11 mouse cellular contexts compared by ENCODE assay signal in genomic region chr1:92286013-92286965, GRCm38 (mm10).
DNase-seq lines count a peak whose midpoint lies in the region; ATAC-seq lines count a peak whose summit lies in the region.
"Had no signal": no experiment of that assay in that cellular context is flagged by ENCODE, and none has a peak within 500 bp of the region (broad histone marks: within the 10 kb centered on the region; RNA-seq: fewer than 3 reads in every experiment).

No protein-coding gene starts in this region.

- 65% methylated on average over 21 of the region's 21 CpGs for WGBS in embryonic facial prominence, embryonic 11.5 days
- WGBS in embryonic facial prominence, embryonic 10.5 days = 77% methylated on average over 21 of the region's 21 CpGs
- 71% methylated on average over 21 of the region's 21 CpGs for WGBS in embryonic facial prominence, embryonic 12.5 days
- 36% methylated on average over 21 of the region's 21 CpGs for WGBS in intestine, embryonic 16.5 days
- 69% methylated on average over 21 of the region's 21 CpGs for WGBS in liver, embryonic 11.5 days

- H3K36me3 ChIP-seq in embryonic facial prominence, embryonic 11.5 days (replicated peaks; ENCODE audit: control insufficient read depth, insufficient read depth, low read depth, low read length) = no peaks in the 10 kb centered on the region
- no peaks in the 10 kb centered on the region for H3K36me3 ChIP-seq in embryonic facial prominence, embryonic 10.5 days (replicated peaks)
- no peaks in the 10 kb centered on the region for H3K36me3 ChIP-seq in embryonic facial prominence, embryonic 12.5 days
- H3K36me3 ChIP-seq in intestine, embryonic 16.5 days (ENCODE audit: control insufficient read depth, insufficient read depth, low read length) = no peaks in the 10 kb centered on the region
- H3K36me3 ChIP-seq in liver, embryonic 11.5 days (ENCODE audit: control insufficient read depth, insufficient read depth, low read length) = no peaks in the 10 kb centered on the region

- no peaks in the 10 kb centered on the region for H3K27me3 ChIP-seq in embryonic facial prominence, embryonic 11.5 days (ENCODE audit: control insufficient read depth, insufficient read depth, low read length)
- no peaks in the 10 kb centered on the region for H3K27me3 ChIP-seq in embryonic facial prominence, embryonic 10.5 days (replicated peaks; ENCODE audit: low read depth, poor library complexity, severe bottlenecking)
- H3K27me3 ChIP-seq in embryonic facial prominence, embryonic 12.5 days = no peaks in the 10 kb centered on the region
- H3K27me3 ChIP-seq in intestine, embryonic 16.5 days (replicated peaks; ENCODE audit: control insufficient read depth, insufficient read depth, low read length) = no peaks in the 10 kb centered on the region
- no peaks in the 10 kb centered on the region for H3K27me3 ChIP-seq in liver, embryonic 11.5 days (replicated peaks; ENCODE audit: control insufficient read depth, insufficient read depth, low read length)

- H3K9me3 ChIP-seq in embryonic facial prominence, embryonic 11.5 days (replicated peaks; ENCODE audit: control insufficient read depth, low read length) = no peaks in the 10 kb centered on the region
- H3K9me3 ChIP-seq in embryonic facial prominence, embryonic 10.5 days = no peaks in the 10 kb centered on the region
- no peaks in the 10 kb centered on the region for H3K9me3 ChIP-seq in embryonic facial prominence, embryonic 12.5 days
- H3K9me3 ChIP-seq in intestine, embryonic 16.5 days (ENCODE audit: control insufficient read depth, low read length) = no peaks in the 10 kb centered on the region
- no peaks in the 10 kb centered on the region for H3K9me3 ChIP-seq in liver, embryonic 11.5 days (ENCODE audit: control insufficient read depth, low read length)

- no peak overlapping the region for H3K9ac ChIP-seq in embryonic facial prominence, embryonic 11.5 days (replicated peaks; ENCODE audit: low read length)
- H3K9ac ChIP-seq in embryonic facial prominence, embryonic 12.5 days = no peak overlapping the region
- no peak overlapping the region for H3K9ac ChIP-seq in intestine, embryonic 16.5 days (ENCODE audit: low read depth, low read length)
- no peak overlapping the region for H3K9ac ChIP-seq in liver, embryonic 11.5 days (ENCODE audit: low read depth, low read length)

- no peaks in the 10 kb centered on the region for H3K4me1 ChIP-seq in embryonic facial prominence, embryonic 11.5 days (ENCODE audit: control insufficient read depth, insufficient read depth, low read length)
- peaks cover 6% of the 10 kb centered on the region for H3K4me1 ChIP-seq in embryonic facial prominence, embryonic 10.5 days
- H3K4me1 ChIP-seq in embryonic facial prominence, embryonic 12.5 days = no peaks in the 10 kb centered on the region
- H3K4me1 ChIP-seq in intestine, embryonic 16.5 days (ENCODE audit: control insufficient read depth, insufficient read depth, low read length) = no peaks in the 10 kb centered on the region
- H3K4me1 ChIP-seq in liver, embryonic 11.5 days (replicated peaks; ENCODE audit: control insufficient read depth, insufficient read depth, low read length) = no peaks in the 10 kb centered on the region

- H3K27ac ChIP-seq in embryonic facial prominence, embryonic 11.5 days (replicated peaks; ENCODE audit: low read depth, low read length) = no peak overlapping the region
- no peak overlapping the region for H3K27ac ChIP-seq in embryonic facial prominence, embryonic 10.5 days (replicated peaks)
- H3K27ac ChIP-seq in embryonic facial prominence, embryonic 12.5 days = peak overlapping the region; percentile 50; the same call in 1 of the 2 replicates
- H3K27ac ChIP-seq in intestine, embryonic 16.5 days (ENCODE audit: low read length) = no peak overlapping the region
- H3K27ac ChIP-seq in liver, embryonic 11.5 days (ENCODE audit: low read depth, low read length) = no peak overlapping the region
- H3K27ac ChIP-seq: heart, adult 2 months had no signal

- peak; percentile 56; the same call in 1 of the 2 replicates for ATAC-seq in embryonic facial prominence, embryonic 11.5 days (replicated peaks; ENCODE audit: insufficient number of reproducible peaks, low FRiP score, low TSS enrichment, low read depth)
- no peak for ATAC-seq in embryonic facial prominence, embryonic 12.5 days (ENCODE audit: insufficient number of reproducible peaks, insufficient read depth, low FRiP score, low TSS enrichment)
- peak; percentile 48; the same call in 1 of the 2 replicates for ATAC-seq in intestine, embryonic 16.5 days
- no peak for ATAC-seq in liver, embryonic 11.5 days (replicated peaks; ENCODE audit: low FRiP score)

- no peak overlapping the region for H3K4me2 ChIP-seq in embryonic facial prominence, embryonic 11.5 days (ENCODE audit: low read depth, low read length)
- no peak overlapping the region; the same call in 1 of the 2 replicates for H3K4me2 ChIP-seq in embryonic facial prominence, embryonic 12.5 days (replicated peaks)
- H3K4me2 ChIP-seq in intestine, embryonic 16.5 days (ENCODE audit: low read depth, low read length) = peak overlapping the region; percentile 1; the same call in 1 of the 2 replicates
- no peak overlapping the region for H3K4me2 ChIP-seq in liver, embryonic 11.5 days

- DNase-seq in embryonic facial prominence, embryonic 11.5 days (ENCODE audit: low spot score) = no peak
- no peak for DNase-seq in embryonic facial prominence, embryonic 10.5 days (ENCODE audit: low spot score)
- peak; percentile 41 for DNase-seq in neural tube, embryonic 10.5 days (ENCODE audit: extremely low spot score, low spot score)
- no peak for DNase-seq in liver, embryonic 11.5 days (ENCODE audit: low spot score)
- DNase-seq in left cerebral cortex, adult 9 months (ENCODE audit: low spot score in 2 of 2) = no peak
- DNase-seq in heart, adult 9 months (ENCODE audit: low spot score in 2 of 2) = no peak
- DNase-seq: heart, adult 2 months; lung, postnatal 10 days; spleen, adult 18-20 months had no signal

- no peak overlapping the region for H3K4me3 ChIP-seq in embryonic facial prominence, embryonic 11.5 days (ENCODE audit: low read depth, low read length)
- no peak overlapping the region for H3K4me3 ChIP-seq in embryonic facial prominence, embryonic 10.5 days
- no peak overlapping the region for H3K4me3 ChIP-seq in embryonic facial prominence, embryonic 12.5 days
- no peak overlapping the region for H3K4me3 ChIP-seq in intestine, embryonic 16.5 days (ENCODE audit: low read length)
- no peak overlapping the region for H3K4me3 ChIP-seq in liver, embryonic 11.5 days (ENCODE audit: low read depth, low read length)
- H3K4me3 ChIP-seq: heart, adult 2 months had no signal

Comparison
In these comparisons a context has a peak if more than half of its experiments do, and no peak if none do; other contexts are left out.
1. ATAC-seq: peak in embryonic facial prominence, embryonic 11.5 days (single experiment) and intestine, embryonic 16.5 days (single experiment); none in embryonic facial prominence, embryonic 12.5 days (single experiment) and liver, embryonic 11.5 days (single experiment).